Mouse (Mus musculus): ENCODE measurements at regions not wholly inside any gene's neighbourhood (a gene's known extent, or its start where the extent isn't known, plus 50 kb on each side); places are given as distances from the start of the nearest gene placed in this dataset.
A peak's percentile ranks its signal among the peaks of the same experiment; 100 is the strongest.

- DNase-seq (ENCODE audit: low spot score) (no peak), ATAC-seq (replicated peaks; ENCODE audit: insufficient number of reproducible peaks, low FRiP score, low TSS enrichment, low read depth) (no peak)
- Histone ChIP-seq H3K27ac (replicated peaks; ENCODE audit: low read depth, low read length) (no peak overlapping the region), H3K9me3 (replicated peaks; ENCODE audit: control insufficient read depth, low read length) (no peaks in the 10 kb centered on the region), H3K4me3 (ENCODE audit: low read depth, low read length) (no peak overlapping the region), H3K4me1 (ENCODE audit: control insufficient read depth, insufficient read depth, low read length) (no peaks in the 10 kb centered on the region), H3K4me2 (ENCODE audit: low read depth, low read length) (no peak overlapping the region), H3K9ac (replicated peaks; ENCODE audit: low read length) (no peak overlapping the region), H3K36me3 (replicated peaks; ENCODE audit: control insufficient read depth, insufficient read depth, low read depth, low read length) (no peaks in the 10 kb centered on the region), H3K27me3 (ENCODE audit: control insufficient read depth, insufficient read depth, low read length) (no peaks in the 10 kb centered on the region)
- 72% methylated on average over 6 of the region's 6 CpGs for WGBS
Measured at GRCm38 (mm10) chr2:21054325-21055082, 85.8 kb upstream of the Arhgap21 start.

GRCm38 (mm10) chr2:21053596-21053995, 84.9 kb upstream of the Arhgap21 start:
- H3K4me1 ChIP-seq (ENCODE audit: control insufficient read depth, insufficient read depth, low read length): no peaks in the 10 kb centered on the region
- 86% methylated on average over 5 of the region's 5 CpGs for WGBS
- no peak overlapping the region for H3K4me3 ChIP-seq (ENCODE audit: low read depth, low read length)
- no peak overlapping the region for H3K4me2 ChIP-seq (ENCODE audit: low read depth, low read length)
- H3K9me3 ChIP-seq (replicated peaks; ENCODE audit: control insufficient read depth, low read length): no peaks in the 10 kb centered on the region
- H3K27ac ChIP-seq (replicated peaks; ENCODE audit: low read depth, low read length): no peak overlapping the region
- DNase-seq (ENCODE audit: low spot score) (no peak), ATAC-seq (replicated peaks; ENCODE audit: insufficient number of reproducible peaks, low FRiP score, low TSS enrichment, low read depth) (no peak)
- H3K27me3 ChIP-seq (ENCODE audit: control insufficient read depth, insufficient read depth, low read length): no peaks in the 10 kb centered on the region
- H3K36me3 ChIP-seq (replicated peaks; ENCODE audit: control insufficient read depth, insufficient read depth, low read depth, low read length): no peaks in the 10 kb centered on the region
- H3K9ac ChIP-seq (replicated peaks; ENCODE audit: low read length): no peak overlapping the region

GRCm38 (mm10) chr2:21048996-21049395, 80.3 kb upstream of the Arhgap21 start:
- ATAC-seq (replicated peaks; ENCODE audit: insufficient number of reproducible peaks, low FRiP score, low TSS enrichment, low read depth) (no peak), DNase-seq (ENCODE audit: low spot score) (no peak)
- H3K4me1 ChIP-seq (ENCODE audit: control insufficient read depth, insufficient read depth, low read length): no peaks in the 10 kb centered on the region
- H3K9ac ChIP-seq (replicated peaks; ENCODE audit: low read length): no peak overlapping the region
- no peak overlapping the region for H3K27ac ChIP-seq (replicated peaks; ENCODE audit: low read depth, low read length)
- H3K27me3 ChIP-seq (ENCODE audit: control insufficient read depth, insufficient read depth, low read length): no peaks in the 10 kb centered on the region
- no peaks in the 10 kb centered on the region for H3K9me3 ChIP-seq (replicated peaks; ENCODE audit: control insufficient read depth, low read length)
- H3K4me2 ChIP-seq (ENCODE audit: low read depth, low read length): no peak overlapping the region
- H3K4me3 ChIP-seq (ENCODE audit: low read depth, low read length): no peak overlapping the region
- no peaks in the 10 kb centered on the region for H3K36me3 ChIP-seq (replicated peaks; ENCODE audit: control insufficient read depth, insufficient read depth, low read depth, low read length)
- 72% methylated on average over 5 of the region's 5 CpGs for WGBS

GRCm38 (mm10) chr2:21048226-21048625, 79.5 kb upstream of the Arhgap21 start:
- WGBS: 93% methylated on average over 6 of the region's 6 CpGs
- H3K36me3 ChIP-seq (replicated peaks; ENCODE audit: control insufficient read depth, insufficient read depth, low read depth, low read length): no peaks in the 10 kb centered on the region
- no peak overlapping the region for H3K4me2 ChIP-seq (ENCODE audit: low read depth, low read length)
- no peak for DNase-seq (ENCODE audit: low spot score)
- H3K4me1 ChIP-seq (ENCODE audit: control insufficient read depth, insufficient read depth, low read length): no peaks in the 10 kb centered on the region
- no peak overlapping the region for H3K27ac ChIP-seq (replicated peaks; ENCODE audit: low read depth, low read length)
- no peaks in the 10 kb centered on the region for H3K9me3 ChIP-seq (replicated peaks; ENCODE audit: control insufficient read depth, low read length)
- no peak for ATAC-seq (replicated peaks; ENCODE audit: insufficient number of reproducible peaks, low FRiP score, low TSS enrichment, low read depth)
- H3K9ac ChIP-seq (replicated peaks; ENCODE audit: low read length): no peak overlapping the region
- H3K4me3 ChIP-seq (ENCODE audit: low read depth, low read length): no peak overlapping the region
- H3K27me3 ChIP-seq (ENCODE audit: control insufficient read depth, insufficient read depth, low read length): no peaks in the 10 kb centered on the region

GRCm38 (mm10) chr2:21046503-21047116, 77.9 kb upstream of the Arhgap21 start:
- no peak overlapping the region for H3K27ac ChIP-seq (replicated peaks; ENCODE audit: low read depth, low read length)
- H3K4me1 ChIP-seq (ENCODE audit: control insufficient read depth, insufficient read depth, low read length): no peaks in the 10 kb centered on the region
- no peak overlapping the region for H3K4me2 ChIP-seq (ENCODE audit: low read depth, low read length)
- DNase-seq (ENCODE audit: low spot score) (no peak), ATAC-seq (replicated peaks; ENCODE audit: insufficient number of reproducible peaks, low FRiP score, low TSS enrichment, low read depth) (no peak)
- H3K9ac ChIP-seq (replicated peaks; ENCODE audit: low read length): no peak overlapping the region
- H3K9me3 ChIP-seq (replicated peaks; ENCODE audit: control insufficient read depth, low read length): no peaks in the 10 kb centered on the region
- no peak overlapping the region for H3K4me3 ChIP-seq (ENCODE audit: low read depth, low read length)
- H3K36me3 ChIP-seq (replicated peaks; ENCODE audit: control insufficient read depth, insufficient read depth, low read depth, low read length): no peaks in the 10 kb centered on the region
- H3K27me3 ChIP-seq (ENCODE audit: control insufficient read depth, insufficient read depth, low read length): no peaks in the 10 kb centered on the region
- WGBS: 38% methylated on average over 9 of the region's 9 CpGs

GRCm38 (mm10) chr2:21044781-21045180, 76.1 kb upstream of the Arhgap21 start:
- Histone ChIP-seq H3K9me3 (replicated peaks; ENCODE audit: control insufficient read depth, low read length) (no peaks in the 10 kb centered on the region), H3K4me1 (ENCODE audit: control insufficient read depth, insufficient read depth, low read length) (no peaks in the 10 kb centered on the region), H3K27me3 (ENCODE audit: control insufficient read depth, insufficient read depth, low read length) (no peaks in the 10 kb centered on the region), H3K27ac (replicated peaks; ENCODE audit: low read depth, low read length) (no peak overlapping the region), H3K36me3 (replicated peaks; ENCODE audit: control insufficient read depth, insufficient read depth, low read depth, low read length) (no peaks in the 10 kb centered on the region), H3K4me3 (ENCODE audit: low read depth, low read length) (no peak overlapping the region), H3K4me2 (ENCODE audit: low read depth, low read length) (no peak overlapping the region), H3K9ac (replicated peaks; ENCODE audit: low read length) (no peak overlapping the region)
- ATAC-seq (replicated peaks; ENCODE audit: insufficient number of reproducible peaks, low FRiP score, low TSS enrichment, low read depth) (no peak), DNase-seq (ENCODE audit: low spot score) (no peak)
- 90% methylated on average over 7 of the region's 7 CpGs for WGBS

- Histone ChIP-seq H3K36me3 (replicated peaks; ENCODE audit: control insufficient read depth, insufficient read depth, low read depth, low read length) (no peaks in the 10 kb centered on the region), H3K4me3 (ENCODE audit: low read depth, low read length) (no peak overlapping the region), H3K27ac (replicated peaks; ENCODE audit: low read depth, low read length) (no peak overlapping the region), H3K4me2 (ENCODE audit: low read depth, low read length) (no peak overlapping the region), H3K9me3 (replicated peaks; ENCODE audit: control insufficient read depth, low read length) (no peaks in the 10 kb centered on the region), H3K4me1 (ENCODE audit: control insufficient read depth, insufficient read depth, low read length) (no peaks in the 10 kb centered on the region), H3K9ac (replicated peaks; ENCODE audit: low read length) (no peak overlapping the region), H3K27me3 (ENCODE audit: control insufficient read depth, insufficient read depth, low read length) (no peaks in the 10 kb centered on the region)
- ATAC-seq (replicated peaks; ENCODE audit: insufficient number of reproducible peaks, low FRiP score, low TSS enrichment, low read depth): peak; percentile 76
- WGBS: 62% methylated on average over 7 of the region's 7 CpGs
- DNase-seq (ENCODE audit: low spot score): peak; percentile 12
Measured at GRCm38 (mm10) chr2:21044007-21044406, 75.3 kb upstream of the Arhgap21 start.

- Histone ChIP-seq H3K4me2 (ENCODE audit: low read depth, low read length) (no peak overlapping the region), H3K4me1 (ENCODE audit: control insufficient read depth, insufficient read depth, low read length) (no peaks in the 10 kb centered on the region), H3K4me3 (ENCODE audit: low read depth, low read length) (no peak overlapping the region), H3K36me3 (replicated peaks; ENCODE audit: control insufficient read depth, insufficient read depth, low read depth, low read length) (no peaks in the 10 kb centered on the region), H3K27ac (replicated peaks; ENCODE audit: low read depth, low read length) (no peak overlapping the region), H3K9me3 (replicated peaks; ENCODE audit: control insufficient read depth, low read length) (no peaks in the 10 kb centered on the region), H3K9ac (replicated peaks; ENCODE audit: low read length) (no peak overlapping the region), H3K27me3 (ENCODE audit: control insufficient read depth, insufficient read depth, low read length) (no peaks in the 10 kb centered on the region)
- 54% methylated on average over 4 of the region's 4 CpGs for WGBS
- ATAC-seq (replicated peaks; ENCODE audit: insufficient number of reproducible peaks, low FRiP score, low TSS enrichment, low read depth): no peak
- DNase-seq (ENCODE audit: low spot score): no peak
Measured at GRCm38 (mm10) chr2:21043302-21043701, 74.6 kb upstream of the Arhgap21 start.

Measured in embryonic facial prominence, embryonic 11.5 days (tissue).